Mouse (Mus musculus): ENCODE measurements around the gene Gpr180.
"Not testable (repeated sequence)": the region's sequence is repeated elsewhere in the genome, so short reads cannot be mapped to it uniquely, and the experiment has no call there.

Gpr180 gene

GRCm38 (mm10) chr14:118136744-118137452, at the start of gene Gpr180:
Gpr180 (plus strand) TSS chr14:118137158.
- DNase-seq, result peak; percentile 99

GRCm38 (mm10) chr14:118088437-118089207, 48.3 kb upstream of the Gpr180 start:
- DNase-seq, result no peak

GRCm38 (mm10) chr14:118089215-118089805, 47.6 kb upstream of the Gpr180 start:
- DNase-seq, result peak; percentile 96

GRCm38 (mm10) chr14:118089806-118090392, 47.1 kb upstream of the Gpr180 start:
- DNase-seq, result no peak

- no peak for DNase-seq
Observed at GRCm38 (mm10) chr14:118098265-118098664, 38.7 kb upstream of the Gpr180 start.

- DNase-seq, result no peak
Observed at GRCm38 (mm10) chr14:118101227-118101990, 35.5 kb upstream of the Gpr180 start.

GRCm38 (mm10) chr14:118107479-118107878, 29.5 kb upstream of the Gpr180 start:
- not testable (repeated sequence) for DNase-seq

GRCm38 (mm10) chr14:118113116-118113515, 23.8 kb upstream of the Gpr180 start:
- no peak for DNase-seq

- no peak for DNase-seq
Observed at GRCm38 (mm10) chr14:118124129-118124528, 12.8 kb upstream of the Gpr180 start.

- no peak for DNase-seq
Observed at GRCm38 (mm10) chr14:118124771-118125170, 12.2 kb upstream of the Gpr180 start.

GRCm38 (mm10) chr14:118126301-118126700, 10.7 kb upstream of the Gpr180 start:
- no peak for DNase-seq

- no peak for DNase-seq
Observed at GRCm38 (mm10) chr14:118131472-118131871, 5.5 kb upstream of the Gpr180 start.

- no peak for DNase-seq
Observed at GRCm38 (mm10) chr14:118131931-118132641, 4.9 kb upstream of the Gpr180 start.

- DNase-seq, result peak; percentile 100
Observed at GRCm38 (mm10) chr14:118132642-118132977, 4.3 kb upstream of the Gpr180 start, which contains the start of gene Tgds. Tgds (minus strand) TSS chr14:118132755.

GRCm38 (mm10) chr14:118137487-118137886, 529 bp downstream of the Gpr180 start:
- DNase-seq, result no peak

- no peak for DNase-seq
Observed at GRCm38 (mm10) chr14:118142283-118142682, 5.3 kb downstream of the Gpr180 start.

- DNase-seq, result no peak
Observed at GRCm38 (mm10) chr14:118148046-118148445, 11.1 kb downstream of the Gpr180 start.

GRCm38 (mm10) chr14:118148554-118148953, 11.6 kb downstream of the Gpr180 start:
- no peak for DNase-seq

- DNase-seq, result no peak
Observed at GRCm38 (mm10) chr14:118150656-118151551, 13.9 kb downstream of the Gpr180 start.

- peak; percentile 45 for DNase-seq
Observed at GRCm38 (mm10) chr14:118151651-118152293, 14.8 kb downstream of the Gpr180 start.
